Mouse (Mus musculus): ENCODE measurements at regions not wholly inside any gene's neighbourhood (a gene's known extent, or its start where the extent isn't known, plus 50 kb on each side); places are given as distances from the start of the nearest gene placed in this dataset.

DNA sequence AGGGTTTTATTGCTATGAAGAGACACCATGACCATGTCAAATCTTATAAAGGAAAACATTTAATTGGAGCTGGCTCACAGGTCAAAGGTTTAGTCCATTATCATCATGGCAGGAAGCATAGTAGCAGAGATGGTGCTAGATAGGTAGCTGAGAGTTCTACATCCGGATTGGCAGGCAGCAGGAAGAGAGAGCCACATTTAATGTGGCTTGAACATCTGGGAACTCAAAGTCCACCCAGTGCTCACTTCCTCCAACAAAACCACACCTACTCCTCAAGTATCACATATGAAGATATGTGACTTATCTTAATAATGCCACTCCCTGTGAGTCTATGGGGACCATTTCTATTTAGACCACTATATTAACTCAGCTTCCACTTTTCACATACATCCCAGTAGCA, 93.2 kb upstream of the Fbxo33 start:
- in situ Hi-C loops (cut with MboI, MseI): no loop called here

DNA sequence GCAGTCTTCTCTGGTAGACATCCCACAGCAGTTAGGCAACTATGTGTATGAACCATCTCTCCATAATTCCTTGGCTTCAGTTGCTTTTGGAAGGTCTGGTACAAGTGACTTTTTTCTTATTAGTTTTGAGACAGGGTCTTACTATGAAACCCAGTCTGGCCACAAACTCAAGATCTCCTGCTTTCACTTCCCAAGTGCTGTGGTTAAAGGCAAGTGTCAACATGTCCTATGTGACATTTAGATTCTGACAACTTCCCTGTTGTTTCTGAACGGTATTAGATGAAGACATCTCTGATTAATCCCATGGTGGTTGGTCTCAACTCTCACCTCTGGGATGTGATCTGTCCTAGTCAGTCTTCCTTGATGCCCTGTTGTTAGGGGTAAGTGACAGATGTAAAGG, 88.4 kb upstream of the Fbxo33 start:
- in situ Hi-C loops (cut with MboI, MseI): no loop called here

DNA sequence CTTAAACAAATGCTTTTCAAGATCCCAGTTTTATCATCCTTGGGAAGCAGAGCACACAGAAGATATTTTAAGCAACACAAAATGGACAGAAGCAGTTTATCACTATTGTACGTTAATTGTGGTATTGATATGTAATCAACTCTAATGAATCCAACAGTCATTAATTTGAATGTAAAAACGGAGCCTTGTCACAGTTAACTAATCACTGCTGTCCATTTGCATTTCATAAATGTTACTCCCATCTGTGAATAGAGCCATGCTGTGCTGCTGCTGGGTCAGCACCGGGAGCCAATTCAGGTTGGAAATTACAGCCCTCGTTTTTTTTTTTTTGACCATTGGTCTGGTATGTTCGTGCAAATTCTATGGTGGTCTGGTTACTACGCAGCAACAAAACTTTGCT, 85.0 kb upstream of the Fbxo33 start:
- in situ Hi-C loops (cut with MboI, MseI): no loop called here

All from regulatory T cell (primary cell).